In genomic region chr6:54971731-54972110, GRCm38 (mm10) we compare ENCODE assay signal across 8 mouse cellular contexts. TPM values are rescaled to one million over a fixed set of nuclear protein-coding genes. Genes with fewer than 3 reads are reported as not detected.
DNase-seq lines count a peak whose midpoint lies in the region; ATAC-seq and TF ChIP-seq lines count a peak whose summit lies in the region.

No protein-coding gene starts in this region.

- H3K4me2 ChIP-seq in heart, embryonic 12.5 days, result peak overlapping the region; percentile 71
- peak overlapping the region; percentile 76 for H3K4me2 ChIP-seq in kidney, postnatal 0 days (ENCODE audit: low read length)

- H3K4me1 ChIP-seq in heart, embryonic 12.5 days (replicated peaks), result no peaks in the 10 kb centered on the region
- H3K4me1 ChIP-seq in kidney, postnatal 0 days (replicated peaks; ENCODE audit: insufficient read depth, low read length), result no peaks in the 10 kb centered on the region
- peaks cover 16% of the 10 kb centered on the region for H3K4me1 ChIP-seq in midbrain, embryonic 10.5 days

- DNase-seq in retina, postnatal 1 day, result peak; percentile 15
- no peak for DNase-seq in retina, embryonic 14.5 days (ENCODE audit: low spot score)
- DNase-seq in kidney, postnatal 0 days (ENCODE audit: low spot score), result peak; percentile 48
- DNase-seq in midbrain, embryonic 10.5 days (ENCODE audit: low spot score), result no peak
- no peak for DNase-seq in right cerebral cortex, adult 18-20 months
- no peak for DNase-seq in left cerebral cortex, adult 11 months (ENCODE audit: low spot score)
- no peak for DNase-seq in gastrocnemius, postnatal 36 days

- H3K36me3 ChIP-seq in heart, embryonic 12.5 days, result no peaks in the 10 kb centered on the region
- H3K36me3 ChIP-seq in kidney, postnatal 0 days (ENCODE audit: insufficient read depth, low read length), result no peaks in the 10 kb centered on the region
- no peaks in the 10 kb centered on the region for H3K36me3 ChIP-seq in midbrain, embryonic 10.5 days

- no peak overlapping the region for H3K27ac ChIP-seq in heart, embryonic 12.5 days (ENCODE audit: poor library complexity, severe bottlenecking)
- H3K27ac ChIP-seq in kidney, postnatal 0 days, result peak overlapping the region; percentile 78
- H3K27ac ChIP-seq in midbrain, embryonic 10.5 days (replicated peaks), result peak overlapping the region; percentile 77

- TF ChIP-seq CTCF in kidney, postnatal 0 days (IDR thresholded peaks at IDR 0.05; ENCODE audit: low read depth), result no peak

- intact Hi-C loops in gastrocnemius, postnatal 36 days (cut with DNase I), result no loop called here

- WGBS in heart, embryonic 12.5 days, result 21% methylated on average over 8 of the region's 8 CpGs
- whole genome bisulfite sequencing in kidney, postnatal 0 days, result 12% methylated on average over 8 of the region's 8 CpGs
- 18% methylated on average over 8 of the region's 8 CpGs for WGBS in midbrain, embryonic 10.5 days

- ATAC-seq in heart, embryonic 12.5 days (ENCODE audit: insufficient number of reproducible peaks, low FRiP score), result no peak
- no peak for ATAC-seq in kidney, postnatal 0 days (replicated peaks; ENCODE audit: low FRiP score, low read depth)

- H3K9ac ChIP-seq in heart, embryonic 12.5 days, result peak overlapping the region; percentile 74
- H3K9ac ChIP-seq in kidney, postnatal 0 days (ENCODE audit: low read depth, low read length), result peak overlapping the region; percentile 65

- peak overlapping the region; percentile 64 for H3K4me3 ChIP-seq in heart, embryonic 12.5 days
- H3K4me3 ChIP-seq in kidney, postnatal 0 days (replicated peaks; ENCODE audit: low read depth, low read length), result peak overlapping the region; percentile 55
- peak overlapping the region; percentile 71 for H3K4me3 ChIP-seq in midbrain, embryonic 10.5 days

- peaks cover 17% of the 10 kb centered on the region for H3K27me3 ChIP-seq in heart, embryonic 12.5 days (replicated peaks)
- no peaks in the 10 kb centered on the region for H3K27me3 ChIP-seq in kidney, postnatal 0 days (ENCODE audit: insufficient read depth, low read length)
- H3K27me3 ChIP-seq in midbrain, embryonic 10.5 days (ENCODE audit: low read depth, poor library complexity, severe bottlenecking), result peaks cover 56% of the 10 kb centered on the region

- no peaks in the 10 kb centered on the region for H3K9me3 ChIP-seq in heart, embryonic 12.5 days (replicated peaks)
- no peaks in the 10 kb centered on the region for H3K9me3 ChIP-seq in kidney, postnatal 0 days (replicated peaks; ENCODE audit: low read length)
- H3K9me3 ChIP-seq in midbrain, embryonic 10.5 days (replicated peaks), result no peaks in the 10 kb centered on the region

RNA-seq across cellular contexts. Expression of gene Nod1, which starts 0.7 kb away (rescaled TPM):
- polyA plus RNA-seq in heart, embryonic 12.5 days (2016; fragmentation: Nextera tagmentation; extraction: Ambion mirVana), result 4.1 and 4.2 TPM in 2 replicates
- 4.5 TPM in 2 replicates for polyA plus RNA-seq in kidney, postnatal 0 days (2015; fragmentation: Nextera tagmentation; extraction: Ambion mirVana)
- polyA plus RNA-seq in midbrain, embryonic 10.5 days (2016; fragmentation: Nextera tagmentation; extraction: Ambion mirVana), result 1.3 and 1.9 TPM in 2 replicates
- total RNA-seq in gastrocnemius, postnatal 36 days (2021), result 1 to 10 TPM; 6.1 to 8.2 TPM

RNA-seq across cellular contexts. Expression of gene Ggct, which starts 21.0 kb away (rescaled TPM):
- polyA plus RNA-seq in heart, embryonic 12.5 days (2016; fragmentation: Nextera tagmentation; extraction: Ambion mirVana), result 5.8 and 6.9 TPM in 2 replicates
- polyA plus RNA-seq in kidney, postnatal 0 days (2015; fragmentation: Nextera tagmentation; extraction: Ambion mirVana), result 17.7 and 17.9 TPM in 2 replicates
- 12.7 and 15.7 TPM in 2 replicates for polyA plus RNA-seq in midbrain, embryonic 10.5 days (2016; fragmentation: Nextera tagmentation; extraction: Ambion mirVana)
- 1 to 10 TPM; 8.8 to 8.9 TPM for total RNA-seq in gastrocnemius, postnatal 36 days (2021)

Comparison
In these comparisons a context has a peak if more than half of its experiments do, and no peak if none do; other contexts are left out.
1. DNase-seq: peak in retina, postnatal 1 day (single experiment) and kidney, postnatal 0 days (single experiment); none in retina, embryonic 14.5 days (single experiment), midbrain, embryonic 10.5 days (single experiment), right cerebral cortex, adult 18-20 months (single experiment), left cerebral cortex, adult 11 months (single experiment) and gastrocnemius, postnatal 36 days (0 of 2).
2. Peak in every context shown above with its lines, with median percentiles within 50 percentile points of each other: H3K4me3 ChIP-seq.